Mouse (Mus musculus) frontal cortex, postnatal 25 days (tissue): Measurements from ENCODE around the gene Idua.
"Not testable (repeated sequence)": the region's sequence is repeated elsewhere in the genome, so short reads cannot be mapped to it uniquely, and the experiment has no call there.

Experiments used
- DNase-seq, 2 experiments: peaks; one replicate each; pipeline ENCODE4 v3.0.0; 2022; ENCODE audit warnings: low spot score in 2 of 2

The Idua gene

GRCm38 (mm10) chr5:108659698-108660631 lies at the start of gene Idua:
TSS of gene Idua (plus strand) at chr5:108660331.
- DNase-seq = no peak

- DNase-seq = no peak
These were observed 49.7 kb upstream of the Idua start for GRCm38 (mm10) chr5:108610426-108610825.

GRCm38 (mm10) chr5:108621870-108622269 lies 38.3 kb upstream of the Idua start:
- DNase-seq = no peak

- no peak for DNase-seq
These were observed 34.0 kb upstream of the Idua start for GRCm38 (mm10) chr5:108626050-108626660.

- no peak for DNase-seq
These were observed 31.1 kb upstream of the Idua start for GRCm38 (mm10) chr5:108628891-108629633.

GRCm38 (mm10) chr5:108629634-108630483 lies 30.3 kb upstream of the Idua start, which contains the start of the genes Gak and Tmem175:
TSS of gene Gak (minus strand) at chr5:108629755.
TSS of gene Tmem175 (plus strand) at chr5:108629770.
- peak; percentile 75 to 90 for DNase-seq

GRCm38 (mm10) chr5:108633676-108634075 lies 26.5 kb upstream of the Idua start:
- no peak for DNase-seq

GRCm38 (mm10) chr5:108634088-108634487 lies 26.0 kb upstream of the Idua start:
- DNase-seq = not testable (repeated sequence)

- no peak for DNase-seq
These were observed 24.0 kb upstream of the Idua start for GRCm38 (mm10) chr5:108636172-108636571.

- DNase-seq = no peak
These were observed 16.5 kb upstream of the Idua start for GRCm38 (mm10) chr5:108643674-108644073.

GRCm38 (mm10) chr5:108645651-108646342 lies 14.3 kb upstream of the Idua start:
- DNase-seq = no peak

GRCm38 (mm10) chr5:108646343-108646660 lies 13.8 kb upstream of the Idua start:
- DNase-seq = no peak

- no peak for DNase-seq
These were observed 12.8 kb upstream of the Idua start for GRCm38 (mm10) chr5:108647311-108647710.

GRCm38 (mm10) chr5:108647820-108648465 lies 12.2 kb upstream of the Idua start:
- DNase-seq = no peak

GRCm38 (mm10) chr5:108648937-108649576 lies 11.1 kb upstream of the Idua start:
- peak in 1 of 2 experiments; percentile 2 for DNase-seq

GRCm38 (mm10) chr5:108650341-108650740 lies 9.8 kb upstream of the Idua start:
- no peak for DNase-seq

- no peak for DNase-seq
These were observed 8.9 kb upstream of the Idua start for GRCm38 (mm10) chr5:108651136-108651720.

- peak in 1 of 2 experiments; percentile 14 for DNase-seq
These were observed 8.3 kb upstream of the Idua start for GRCm38 (mm10) chr5:108651823-108652222.

GRCm38 (mm10) chr5:108653341-108653740 lies 6.8 kb upstream of the Idua start:
- peak in 1 of 2 experiments; percentile 2 for DNase-seq
